18 mouse cellular contexts compared by ENCODE assay signal in genomic region chr2:51753565-51754031, GRCm38 (mm10).
DNase-seq lines count a peak whose midpoint lies in the region; ATAC-seq and TF ChIP-seq lines count a peak whose summit lies in the region.
"Had no signal": no experiment of that assay in that cellular context is flagged by ENCODE, and none has a peak within 500 bp of the region (broad histone marks: within the 10 kb centered on the region; RNA-seq: fewer than 3 reads in every experiment).

No protein-coding gene starts in this region.

- H3K9me3 ChIP-seq in forebrain, embryonic 15.5 days, result no peaks in the 10 kb centered on the region
- H3K9me3 ChIP-seq in hindbrain, postnatal 0 days (ENCODE audit: low read length), result no peaks in the 10 kb centered on the region
- H3K9me3 ChIP-seq in neural tube, embryonic 12.5 days, result no peaks in the 10 kb centered on the region

- peak; percentile 86 for ATAC-seq in forebrain, embryonic 15.5 days (replicated peaks)
- ATAC-seq in hindbrain, postnatal 0 days, result peak; percentile 43; the same call in 1 of the 2 replicates
- ATAC-seq in neural tube, embryonic 12.5 days (ENCODE audit: low FRiP score, low read depth), result peak; percentile 91
- ATAC-seq: inflammation-experienced regulatory T-cells, adult 6 months had no signal

- 14% methylated on average over 7 of the region's 7 CpGs for WGBS in forebrain, embryonic 15.5 days
- 14% methylated on average over 7 of the region's 7 CpGs for WGBS in hindbrain, postnatal 0 days
- WGBS in neural tube, embryonic 12.5 days, result 24% methylated on average over 7 of the region's 7 CpGs

- intact Hi-C loops in heart, postnatal 10 days (cut with DNase I), result no loop called here

- H3K9ac ChIP-seq in forebrain, embryonic 15.5 days (replicated peaks), result no peak overlapping the region
- no peak overlapping the region for H3K9ac ChIP-seq in hindbrain, postnatal 0 days (replicated peaks; ENCODE audit: low read length)
- H3K9ac ChIP-seq in neural tube, embryonic 12.5 days, result no peak overlapping the region
- H3K9ac ChIP-seq: heart, embryonic 13.5 days had no signal

- DNase-seq in heart, adult 11 months, result peak; percentile 61
- DNase-seq in heart, postnatal 10 days, result no peak
- DNase-seq in hindbrain, postnatal 0 days (ENCODE audit: low spot score), result no peak
- no peak for DNase-seq in right cerebral cortex, postnatal 14 days
- no peak for DNase-seq in adrenal gland, adult 2 months
- DNase-seq in adrenal gland, adult 18-20 months (ENCODE audit: low spot score in 2 of 2), result no peak
- DNase-seq: adrenal gland, postnatal 14 days; gastrocnemius, postnatal 14 days; kidney, postnatal 25 days; layer of hippocampus, postnatal 36 days; lung, adult 2 months; thymus, postnatal 36 days had no signal

- H3K36me3 ChIP-seq in forebrain, embryonic 15.5 days, result no peaks in the 10 kb centered on the region
- no peaks in the 10 kb centered on the region for H3K36me3 ChIP-seq in hindbrain, postnatal 0 days (ENCODE audit: insufficient read depth, low read length)
- no peaks in the 10 kb centered on the region for H3K36me3 ChIP-seq in neural tube, embryonic 12.5 days
- H3K36me3 ChIP-seq: heart, embryonic 13.5 days had no signal

- no peak overlapping the region for H3K4me3 ChIP-seq in forebrain, embryonic 15.5 days
- no peak overlapping the region for H3K4me3 ChIP-seq in hindbrain, postnatal 0 days (ENCODE audit: low read length)
- H3K4me3 ChIP-seq in neural tube, embryonic 12.5 days, result no peak overlapping the region
- H3K4me3 ChIP-seq: erythroblast, embryonic 14.5 days; heart, embryonic 13.5 days; megakaryocyte, embryonic 14.5 days had no signal

- no peaks in the 10 kb centered on the region for H3K27me3 ChIP-seq in forebrain, embryonic 15.5 days
- no peaks in the 10 kb centered on the region for H3K27me3 ChIP-seq in hindbrain, postnatal 0 days (ENCODE audit: insufficient read depth, low read length)
- H3K27me3 ChIP-seq in neural tube, embryonic 12.5 days (replicated peaks), result no peaks in the 10 kb centered on the region
- H3K27me3 ChIP-seq: heart, embryonic 13.5 days; megakaryocyte, embryonic 14.5 days had no signal

- H3K4me2 ChIP-seq in forebrain, embryonic 15.5 days (replicated peaks), result peak overlapping the region; percentile 24
- peak overlapping the region; percentile 27; the same call in 1 of the 2 replicates for H3K4me2 ChIP-seq in hindbrain, postnatal 0 days (ENCODE audit: low read depth, low read length)
- H3K4me2 ChIP-seq in neural tube, embryonic 12.5 days (replicated peaks), result peak overlapping the region; percentile 23
- H3K4me2 ChIP-seq: heart, embryonic 13.5 days had no signal

- peaks cover 17% of the 10 kb centered on the region for H3K4me1 ChIP-seq in forebrain, embryonic 15.5 days
- H3K4me1 ChIP-seq in hindbrain, postnatal 0 days (ENCODE audit: insufficient read depth, low read length), result 0 out of 2 replicates have a peak, but pooled peaks cover 9% of the 10 kb centered on the region
- H3K4me1 ChIP-seq in neural tube, embryonic 12.5 days, result peaks cover 9% of the 10 kb centered on the region; the same call in 1 of the 2 replicates
- H3K4me1 ChIP-seq: megakaryocyte, embryonic 14.5 days had no signal

- H3K27ac ChIP-seq in forebrain, embryonic 15.5 days (replicated peaks), result peak overlapping the region; percentile 72
- H3K27ac ChIP-seq in hindbrain, postnatal 0 days, result no peak overlapping the region
- no peak overlapping the region for H3K27ac ChIP-seq in neural tube, embryonic 12.5 days
- H3K27ac ChIP-seq: heart, embryonic 13.5 days had no signal

- TF ChIP-seq CTCF in hindbrain, postnatal 0 days (IDR thresholded peaks at IDR 0.05; ENCODE audit: low read depth), result no peak
